Mouse (Mus musculus): Measurements from ENCODE around the gene Tmem219. TPM values are rescaled to one million over a fixed set of nuclear protein-coding genes. Genes with fewer than 3 reads are reported as not detected.

Gene Tmem219
- polyA plus RNA-seq, 1 experiment = 74.2 TPM

DNA sequence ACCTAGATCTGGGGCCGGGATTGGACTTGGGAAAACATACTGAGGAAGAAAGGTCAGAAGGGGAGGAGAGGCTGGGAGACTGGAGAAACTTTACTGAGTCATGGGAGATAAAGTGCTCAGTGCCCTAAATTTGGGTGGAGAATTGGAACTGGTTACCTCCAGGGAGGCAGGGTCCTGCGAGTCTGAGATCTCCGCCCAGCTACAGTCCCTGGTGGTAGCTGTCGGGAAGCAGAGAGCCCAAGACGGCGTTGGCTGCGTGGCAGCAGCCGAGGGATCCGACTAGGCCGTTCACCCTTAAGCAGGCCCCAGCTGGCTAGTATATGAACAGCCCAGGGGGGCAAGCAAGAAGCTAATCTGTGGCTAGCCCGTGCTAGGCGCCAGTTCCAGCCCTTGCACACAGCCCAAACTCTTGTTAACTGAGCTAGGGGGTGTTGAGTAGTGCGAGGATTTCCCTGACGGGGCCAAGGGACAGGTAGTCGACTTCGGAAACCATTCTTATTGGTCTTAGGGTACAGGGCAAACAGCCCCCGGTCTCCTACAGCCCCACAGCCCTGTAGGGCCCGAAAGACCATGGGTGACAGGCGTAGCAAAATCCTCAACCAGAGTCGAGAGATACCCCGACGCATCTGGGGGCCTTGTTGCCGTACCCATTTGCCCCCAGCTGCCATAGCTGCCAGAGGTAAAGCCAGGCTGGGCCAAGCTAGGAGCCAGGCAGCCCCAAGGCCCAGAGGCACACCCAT lies 52.8 kb downstream of the Tmem219 start:
- Histone ChIP-seq H3K4me1 (ENCODE audit: control insufficient read depth, insufficient read depth, low read length) (peaks cover 9% of the 10 kb centered on the region; the same call in 1 of the 2 replicates), H3K27ac (ENCODE audit: insufficient read depth, low read depth, low read length) (no peak overlapping the region), H3K4me3 (ENCODE audit: insufficient read depth, low read length) (no peak overlapping the region)
- TF ChIP-seq POLR2A (IDR thresholded peaks at IDR 0.05; ENCODE audit: borderline replicate concordance, low read depth, low read length) (no peak), CTCF (IDR thresholded peaks at IDR 0.05; ENCODE audit: low read depth, low read length) (no peak)

DNA sequence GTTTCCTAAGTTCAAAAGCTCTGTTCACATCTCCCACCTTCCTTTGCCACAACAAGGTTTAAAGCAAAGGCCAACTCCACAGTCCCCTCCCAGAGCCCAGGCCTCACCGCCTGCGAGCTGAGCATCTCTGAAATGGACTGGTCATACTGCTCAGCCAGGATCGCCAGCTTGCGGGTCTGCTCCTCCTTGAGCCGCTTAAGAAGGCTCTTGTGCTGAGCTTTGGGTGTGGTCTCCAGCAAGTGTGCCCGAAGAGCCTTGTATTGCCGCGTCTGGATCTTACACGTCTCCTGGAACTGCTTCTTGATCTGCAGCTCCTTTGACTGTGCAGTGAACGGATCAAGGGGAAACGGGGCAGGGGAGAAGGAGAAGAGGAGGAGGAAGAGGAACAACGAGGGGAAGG lies 54.7 kb downstream of the Tmem219 start:
- peaks cover 15% of the 10 kb centered on the region for H3K4me1 ChIP-seq (ENCODE audit: control insufficient read depth, insufficient read depth, low read length)
- TF ChIP-seq CTCF (IDR thresholded peaks at IDR 0.05; ENCODE audit: low read depth, low read length) (no peak), POLR2A (IDR thresholded peaks at IDR 0.05; ENCODE audit: borderline replicate concordance, low read depth, low read length) (no peak)
- H3K27ac ChIP-seq (ENCODE audit: insufficient read depth, low read depth, low read length) = no peak overlapping the region
- no peak overlapping the region for H3K4me3 ChIP-seq (ENCODE audit: insufficient read depth, low read length)

DNA sequence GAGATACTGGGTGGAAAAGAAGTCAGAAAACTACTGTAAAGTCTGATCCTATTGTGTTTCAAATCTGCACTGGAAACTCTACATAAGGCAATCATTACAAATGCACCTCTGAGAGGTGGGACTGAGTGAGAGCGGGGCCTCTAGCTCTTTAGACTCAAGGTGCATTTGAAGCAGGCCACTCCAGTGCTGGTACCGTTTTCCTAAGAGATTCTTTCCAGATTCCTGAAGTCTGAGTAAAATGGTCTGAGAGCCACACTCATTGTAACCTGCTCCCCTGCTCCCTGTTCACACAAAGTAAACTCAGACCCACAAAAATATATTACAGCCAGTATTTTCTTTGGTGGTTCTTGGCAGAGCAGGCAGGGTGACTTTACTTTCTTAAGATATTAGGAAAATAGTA lies 55.2 kb downstream of the Tmem219 start:
- no peak overlapping the region for H3K4me3 ChIP-seq (ENCODE audit: insufficient read depth, low read length)
- H3K4me1 ChIP-seq (ENCODE audit: control insufficient read depth, insufficient read depth, low read length) = peaks cover 17% of the 10 kb centered on the region
- no peak overlapping the region for H3K27ac ChIP-seq (ENCODE audit: insufficient read depth, low read depth, low read length)
- TF ChIP-seq POLR2A (IDR thresholded peaks at IDR 0.05; ENCODE audit: borderline replicate concordance, low read depth, low read length) (no peak), CTCF (IDR thresholded peaks at IDR 0.05; ENCODE audit: low read depth, low read length) (no peak)

DNA sequence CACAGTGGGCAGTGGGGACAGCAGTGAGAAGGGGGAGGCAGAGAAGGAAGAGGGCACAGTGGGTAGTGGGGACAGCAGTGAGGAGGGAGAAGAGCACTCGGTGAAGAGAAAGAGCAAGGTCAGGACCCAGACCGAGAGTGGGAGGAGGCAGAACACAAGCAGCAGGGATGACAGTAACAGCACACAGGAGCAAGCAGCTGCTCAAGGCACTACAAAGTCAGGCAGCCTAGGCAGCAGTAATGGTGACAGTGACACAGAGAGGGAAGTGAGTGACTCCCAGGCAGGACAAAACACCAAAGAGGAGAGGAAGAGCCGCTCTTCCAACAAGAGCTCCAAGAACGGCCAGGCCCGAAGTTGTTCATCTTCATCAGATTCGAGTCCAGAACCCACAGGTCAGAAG lies 58.9 kb downstream of the Tmem219 start:
- no peak overlapping the region for H3K27ac ChIP-seq (ENCODE audit: insufficient read depth, low read depth, low read length)

DNA sequence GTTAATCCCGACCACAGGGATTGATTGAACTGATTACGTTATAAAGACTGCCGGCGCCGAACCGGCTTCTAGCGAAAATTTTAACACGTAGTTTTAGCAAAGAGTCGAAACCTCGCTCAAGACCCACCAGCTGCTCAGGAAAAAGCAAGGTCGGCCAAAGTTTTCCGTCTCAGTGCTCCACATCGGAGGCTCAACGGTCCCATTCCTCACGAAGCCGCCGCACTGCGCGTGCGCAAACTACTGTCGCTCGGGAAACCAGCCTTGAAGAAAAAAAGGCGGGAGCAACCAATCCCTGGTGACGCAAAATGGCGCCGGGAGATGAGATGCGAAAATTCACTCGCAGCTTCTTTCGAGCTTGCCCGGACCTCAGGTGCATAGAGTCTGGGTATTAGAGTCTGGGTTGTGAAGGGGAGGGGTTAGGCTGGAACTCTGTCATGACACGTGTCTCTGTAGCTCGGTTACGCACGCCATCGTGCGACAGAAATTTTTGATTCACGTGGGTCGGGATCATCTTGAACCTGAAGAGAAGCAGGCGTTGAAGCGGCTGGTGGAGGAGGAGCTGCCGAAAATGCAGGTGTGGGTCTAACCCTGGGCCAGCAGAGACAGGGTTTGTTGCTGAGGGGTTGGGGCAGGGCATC lies 60.5 kb downstream of the Tmem219 start, which contains the start of gene Ino80e:
Ino80e (minus strand) TSS at position 231 of the 638 bp plus-strand sequence.
- Histone ChIP-seq H3K27ac (ENCODE audit: insufficient read depth, low read depth, low read length) (peak within 1 kb of the TSS; percentile 64), H3K4me3 (ENCODE audit: insufficient read depth, low read length) (peak within 1 kb of the TSS; percentile 83), H3K4me1 (ENCODE audit: control insufficient read depth, insufficient read depth, low read length) (peaks cover 8% of the 10 kb centered on the region)
- TF ChIP-seq POLR2A (IDR thresholded peaks at IDR 0.05; ENCODE audit: borderline replicate concordance, low read depth, low read length) = no peak
- TF ChIP-seq CTCF (IDR thresholded peaks at IDR 0.05; ENCODE audit: low read depth, low read length) = no peak

More for the DNA sequence above, 58.9 kb downstream of the Tmem219 start:
- TF ChIP-seq CTCF (IDR thresholded peaks at IDR 0.05; ENCODE audit: low read depth, low read length) (no peak), POLR2A (IDR thresholded peaks at IDR 0.05; ENCODE audit: borderline replicate concordance, low read depth, low read length) (no peak)
- H3K4me3 ChIP-seq (ENCODE audit: insufficient read depth, low read length) = 0 out of 2 replicates have a peak overlapping the region, but pooled peaks have one; percentile 83
- H3K4me1 ChIP-seq (ENCODE audit: control insufficient read depth, insufficient read depth, low read length) = peaks cover 14% of the 10 kb centered on the region

DNA sequence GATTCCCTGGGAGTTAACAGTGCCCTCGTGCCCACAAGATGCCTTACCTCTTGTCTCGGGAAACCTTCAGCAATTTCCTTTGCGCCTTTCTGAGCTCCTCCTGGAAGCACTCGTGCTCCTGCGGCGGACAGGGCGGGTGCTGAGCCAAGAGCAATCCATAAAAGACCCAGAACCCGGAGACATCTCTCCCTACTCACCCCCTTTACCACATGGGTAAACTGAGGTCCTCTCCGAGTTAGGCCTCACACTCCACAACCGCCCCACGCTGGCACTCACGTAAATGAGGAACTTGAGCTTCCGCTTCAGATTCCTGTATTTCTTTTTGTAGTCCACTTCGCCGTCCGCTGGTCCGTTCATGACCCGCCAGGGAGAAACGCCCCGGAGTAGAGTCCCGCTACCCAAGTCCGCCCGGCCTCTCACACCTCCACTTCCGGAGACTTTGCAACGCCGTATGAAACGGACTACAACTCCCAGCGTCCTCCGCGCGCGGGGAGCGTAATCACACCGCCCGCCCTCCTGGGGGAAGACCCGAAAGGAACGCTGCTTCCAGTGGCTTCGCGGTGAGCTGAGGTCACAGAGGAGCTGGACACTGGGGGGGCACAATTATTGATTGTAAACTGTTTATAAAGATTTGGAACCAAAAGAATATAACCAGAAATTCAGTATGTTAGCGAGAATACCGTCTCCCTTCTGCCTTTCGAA lies 61.1 kb downstream of the Tmem219 start, which contains the start of gene Hirip3:
Hirip3 (plus strand) TSS at position 544 of the 702 bp plus-strand sequence.
- Histone ChIP-seq H3K27ac (ENCODE audit: insufficient read depth, low read depth, low read length) (peak within 1 kb of the TSS; percentile 64), H3K4me1 (ENCODE audit: control insufficient read depth, insufficient read depth, low read length) (peaks cover 8% of the 10 kb centered on the region), H3K4me3 (ENCODE audit: insufficient read depth, low read length) (peak within 1 kb of the TSS; percentile 83)
- no peak for TF ChIP-seq CTCF (IDR thresholded peaks at IDR 0.05; ENCODE audit: low read depth, low read length)
- no peak; the same call in 1 of the 2 replicates for TF ChIP-seq POLR2A (IDR thresholded peaks at IDR 0.05; ENCODE audit: borderline replicate concordance, low read depth, low read length)

DNA sequence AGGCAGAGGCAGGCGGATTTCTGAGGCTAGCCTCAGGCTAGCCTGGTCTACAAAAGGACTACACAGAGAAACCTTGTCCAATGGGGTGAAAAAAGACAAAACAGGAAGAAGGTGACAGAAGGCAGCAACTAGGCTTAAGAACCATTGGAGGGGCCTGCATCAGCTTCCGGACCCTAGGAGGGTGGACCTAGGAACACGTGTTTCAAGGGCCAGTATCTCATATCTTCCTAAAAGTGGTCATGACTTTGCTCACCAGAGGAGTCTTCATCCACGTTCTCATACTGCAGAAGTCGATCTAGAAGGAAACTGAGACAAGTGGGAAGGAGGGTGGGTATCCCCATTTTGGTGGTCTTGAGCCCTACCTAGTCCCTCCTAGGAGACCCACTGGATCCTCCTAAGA lies 61.7 kb downstream of the Tmem219 start:
- H3K4me1 ChIP-seq (ENCODE audit: control insufficient read depth, insufficient read depth, low read length) = peaks cover 8% of the 10 kb centered on the region
- peak overlapping the region; percentile 83 for H3K4me3 ChIP-seq (ENCODE audit: insufficient read depth, low read length)
- peak overlapping the region; percentile 64 for H3K27ac ChIP-seq (ENCODE audit: insufficient read depth, low read depth, low read length)
- TF ChIP-seq CTCF (IDR thresholded peaks at IDR 0.05; ENCODE audit: low read depth, low read length) = no peak
- TF ChIP-seq POLR2A (IDR thresholded peaks at IDR 0.05; ENCODE audit: borderline replicate concordance, low read depth, low read length) = no peak

DNA sequence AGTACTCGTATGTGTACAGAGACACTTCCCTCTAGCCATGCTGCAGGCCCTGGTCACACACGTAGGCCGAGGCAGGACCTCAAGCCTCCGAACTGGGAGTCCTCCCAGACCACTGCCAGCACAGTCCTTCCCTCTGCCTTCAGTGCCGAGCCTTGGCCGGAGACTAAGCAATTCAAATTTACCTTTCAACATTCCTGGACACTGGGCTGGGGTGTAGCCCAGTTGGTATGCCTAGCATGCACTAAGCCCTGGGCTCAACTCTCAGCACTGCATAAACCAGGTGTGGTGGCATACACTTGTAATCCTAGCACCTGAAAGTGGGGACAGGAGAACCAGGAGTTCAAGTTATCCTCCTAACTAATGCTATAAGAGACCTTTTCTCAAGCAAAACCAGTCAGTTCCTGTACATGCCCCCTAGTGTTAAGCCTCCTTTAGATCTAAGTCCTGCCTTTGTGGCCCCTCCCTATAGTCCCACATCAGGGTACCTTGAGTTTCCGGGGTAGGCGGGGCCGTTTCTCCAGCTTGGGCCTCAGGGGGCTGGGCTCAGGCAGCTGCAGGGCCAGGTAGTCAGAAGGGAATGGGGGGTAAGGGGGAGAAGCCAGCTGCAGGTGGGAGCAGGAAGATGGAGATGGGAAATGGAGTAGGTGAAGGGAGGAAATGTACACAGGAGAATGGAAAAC lies 65.8 kb downstream of the Tmem219 start:
- TF ChIP-seq CTCF (IDR thresholded peaks at IDR 0.05; ENCODE audit: low read depth, low read length) (no peak), POLR2A (IDR thresholded peaks at IDR 0.05; ENCODE audit: borderline replicate concordance, low read depth, low read length) (no peak)
- Histone ChIP-seq H3K4me1 (ENCODE audit: control insufficient read depth, insufficient read depth, low read length) (no peaks in the 10 kb centered on the region), H3K4me3 (ENCODE audit: insufficient read depth, low read length) (no peak overlapping the region), H3K27ac (ENCODE audit: insufficient read depth, low read depth, low read length) (no peak overlapping the region)

DNA sequence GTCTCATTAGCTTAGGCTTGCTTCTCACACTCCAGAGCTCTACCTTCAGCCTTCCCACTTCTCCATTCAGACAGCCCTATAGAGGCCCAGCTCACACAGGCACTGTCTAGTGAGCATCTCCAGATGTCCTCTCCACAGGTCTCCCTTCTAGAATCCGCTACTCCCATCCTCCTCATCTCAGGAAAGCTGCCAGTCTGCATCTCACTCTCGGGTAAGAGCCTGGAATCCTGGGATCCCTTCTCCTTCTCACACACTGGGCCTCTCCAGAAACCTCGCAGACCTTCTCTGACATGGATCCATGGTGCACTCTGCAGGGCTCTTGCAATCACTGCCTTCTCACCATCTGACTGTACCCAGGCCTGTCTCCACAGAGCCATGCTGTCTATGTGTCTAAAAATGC lies 67.1 kb downstream of the Tmem219 start:
- Histone ChIP-seq H3K4me1 (ENCODE audit: control insufficient read depth, insufficient read depth, low read length) (no peaks in the 10 kb centered on the region), H3K27ac (ENCODE audit: insufficient read depth, low read depth, low read length) (no peak overlapping the region), H3K4me3 (ENCODE audit: insufficient read depth, low read length) (no peak overlapping the region)
- TF ChIP-seq CTCF (IDR thresholded peaks at IDR 0.05; ENCODE audit: low read depth, low read length) (no peak), POLR2A (IDR thresholded peaks at IDR 0.05; ENCODE audit: borderline replicate concordance, low read depth, low read length) (no peak)
